Mouse (Mus musculus) CD4-positive helper T cell, adult 2 months (primary cell): ENCODE measurements around the gene Gapvd1.
"Not testable (repeated sequence)": the region's sequence is repeated elsewhere in the genome, so short reads cannot be mapped to it uniquely, and the experiment has no call there.

Experiments
- DNase-seq: peaks from one replicate; pipeline ENCODE4 v3.0.0-alpha.2; 2012; ENCODE audit warnings: low read depth, missing footprints, low spot score

Gene Gapvd1

DNA sequence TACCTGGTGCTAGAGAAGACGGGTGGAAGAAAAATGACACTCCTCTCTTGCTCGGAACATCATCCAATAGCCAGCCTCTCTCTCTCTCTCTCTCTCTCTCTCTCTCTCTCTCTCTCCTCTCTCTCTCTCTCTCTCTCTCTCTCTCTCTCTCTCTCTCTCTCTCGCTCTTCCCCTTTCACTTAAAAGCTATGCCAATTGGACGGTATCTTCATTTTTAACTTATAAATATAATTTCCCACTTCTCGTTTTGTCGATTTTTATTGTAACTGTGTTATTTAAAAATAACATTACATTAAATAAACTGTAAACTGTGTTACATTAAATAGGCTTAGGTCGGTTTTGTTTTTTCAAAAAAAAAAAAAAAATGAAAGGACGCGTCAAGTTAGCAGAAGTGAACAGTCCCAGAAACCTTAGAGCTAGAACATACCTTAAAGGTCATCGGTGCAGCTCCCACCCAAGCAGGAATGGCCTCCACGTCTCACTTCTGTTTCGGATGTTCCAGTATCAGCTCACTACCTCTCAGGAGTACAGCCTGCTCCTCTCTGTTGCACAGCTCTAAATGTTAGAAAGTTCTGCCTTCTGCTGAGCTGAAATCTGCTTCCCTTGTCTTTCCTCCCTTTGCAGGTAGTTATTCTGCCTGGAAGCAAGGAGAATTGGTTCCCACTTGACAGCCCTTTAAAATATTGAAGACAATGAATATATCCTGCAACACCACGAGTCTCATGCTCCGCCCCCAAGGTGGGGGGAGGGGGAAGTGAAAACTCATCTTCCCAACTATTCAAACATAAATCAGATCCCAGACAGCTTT, at the start of gene Gapvd1:
Gene Gapvd1, minus strand, starts transcription at position 682 of the 808 bp plus-strand sequence.
- DNase-seq: peak; percentile 39

DNA sequence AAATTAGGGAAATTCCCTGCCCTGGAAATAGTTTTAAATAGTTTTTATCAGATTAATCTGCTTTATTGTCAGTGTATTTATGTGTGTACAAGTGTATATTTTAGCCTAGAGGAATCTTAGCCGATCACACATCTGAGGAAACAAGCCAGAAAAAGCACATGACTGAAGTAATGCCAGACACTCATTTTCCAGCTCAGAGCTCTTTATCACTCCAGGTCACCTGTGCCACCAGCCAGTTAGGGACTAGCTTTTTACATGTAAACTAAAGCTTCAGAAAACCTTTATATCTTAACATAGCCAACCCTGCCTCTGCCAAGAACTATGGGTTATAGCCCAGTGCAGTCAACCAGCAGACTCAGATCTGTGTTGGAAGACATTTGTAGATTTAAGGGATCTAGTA, 49.8 kb upstream of the Gapvd1 start:
- DNase-seq: no peak

DNA sequence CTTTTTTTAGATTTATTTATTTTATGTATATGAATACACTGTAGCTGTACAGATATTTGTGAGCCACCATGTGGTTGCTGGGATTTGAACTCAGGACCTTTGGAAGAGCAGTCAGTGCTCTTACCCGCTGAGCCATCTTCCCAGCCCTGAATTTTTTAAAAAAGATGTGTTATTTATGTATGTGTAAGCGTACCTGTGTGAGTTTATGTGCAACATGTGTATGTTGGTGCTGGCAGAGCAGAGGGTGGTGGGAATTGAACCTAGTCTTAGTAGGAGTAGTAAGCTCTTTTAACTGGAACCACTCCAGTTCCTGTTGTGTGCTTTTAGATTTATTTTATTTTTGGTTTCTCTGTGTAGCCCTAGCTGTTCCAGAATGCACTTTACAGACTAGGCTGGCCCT, 49.1 kb upstream of the Gapvd1 start:
- no peak for DNase-seq

DNA sequence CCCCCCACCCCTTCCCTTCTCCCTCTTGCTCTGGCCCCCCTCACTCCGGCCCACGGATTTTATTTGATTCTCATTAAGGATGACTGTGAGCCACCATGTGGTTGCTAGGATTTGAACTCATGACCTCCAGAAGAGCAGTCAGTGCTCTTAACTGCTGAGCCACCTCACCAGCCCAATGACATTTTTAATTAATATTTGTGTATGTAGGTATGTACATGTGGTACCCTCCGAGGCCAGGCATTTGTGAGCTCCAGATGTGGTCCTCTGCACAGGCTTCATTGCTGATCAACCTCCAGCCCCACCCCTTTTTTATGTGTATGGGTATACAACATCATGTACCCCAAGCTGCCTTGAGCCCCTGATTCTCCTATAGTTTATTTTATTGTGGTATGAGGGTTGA, 48.7 kb upstream of the Gapvd1 start:
- no peak for DNase-seq

GRCm38 (mm10) chr2:34802565-34803245, 47.7 kb upstream of the Gapvd1 start:
- peak; percentile 46 for DNase-seq

GRCm38 (mm10) chr2:34801516-34802482, 46.8 kb upstream of the Gapvd1 start:
- peak; percentile 99 for DNase-seq

GRCm38 (mm10) chr2:34800371-34800770, 45.3 kb upstream of the Gapvd1 start:
- no peak for DNase-seq

GRCm38 (mm10) chr2:34799357-34800256, 44.6 kb upstream of the Gapvd1 start, which contains the start of gene Rabepk:
TSS of gene Rabepk (minus strand) at chr2:34799912.
- peak; percentile 92 for DNase-seq

GRCm38 (mm10) chr2:34795426-34795825, 40.4 kb upstream of the Gapvd1 start:
- DNase-seq: no peak

GRCm38 (mm10) chr2:34794511-34794910, 39.5 kb upstream of the Gapvd1 start:
- DNase-seq: no peak

- not testable (repeated sequence) for DNase-seq
Measured at GRCm38 (mm10) chr2:34792543-34792942, 37.5 kb upstream of the Gapvd1 start.

DNA sequence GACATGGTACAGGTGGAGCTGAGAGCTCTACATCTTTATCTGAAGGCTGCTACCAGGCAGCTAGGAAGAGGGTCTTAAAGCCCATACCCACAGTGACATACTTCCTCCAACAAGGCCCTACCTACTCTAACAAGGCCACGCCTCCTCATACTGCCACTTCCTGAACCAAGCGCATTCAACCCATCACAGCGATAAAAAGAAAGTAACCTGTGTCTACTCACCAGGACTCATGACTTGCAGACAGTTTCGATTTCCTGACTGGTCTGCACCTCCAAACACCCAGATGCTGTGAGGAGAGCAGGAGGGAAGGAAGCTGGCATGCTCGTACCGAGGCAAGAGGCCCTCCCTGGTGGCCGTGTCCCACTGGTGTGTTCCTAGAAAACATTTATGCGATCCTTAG, 35.2 kb upstream of the Gapvd1 start:
- DNase-seq: peak; percentile 90

DNA sequence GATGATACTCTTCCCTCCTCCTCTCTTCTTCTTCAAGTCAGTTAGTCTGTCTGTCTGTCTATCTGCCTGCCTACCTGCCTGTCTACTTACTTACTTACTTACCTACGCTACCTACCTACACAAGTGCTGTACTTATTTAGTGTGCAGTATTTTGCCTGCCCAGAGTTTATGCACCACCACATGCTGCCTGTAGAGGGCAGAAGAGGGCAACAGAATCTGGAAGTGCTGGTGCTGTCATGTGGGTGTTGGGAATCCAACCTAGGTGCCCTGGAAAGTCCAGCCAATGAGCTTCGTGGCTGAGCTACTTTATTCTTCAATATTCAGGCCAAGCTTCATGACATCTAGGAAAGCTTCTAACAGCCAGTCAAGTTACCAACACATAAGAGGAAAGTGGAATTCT, 29.1 kb upstream of the Gapvd1 start:
- DNase-seq: peak; percentile 72

DNA sequence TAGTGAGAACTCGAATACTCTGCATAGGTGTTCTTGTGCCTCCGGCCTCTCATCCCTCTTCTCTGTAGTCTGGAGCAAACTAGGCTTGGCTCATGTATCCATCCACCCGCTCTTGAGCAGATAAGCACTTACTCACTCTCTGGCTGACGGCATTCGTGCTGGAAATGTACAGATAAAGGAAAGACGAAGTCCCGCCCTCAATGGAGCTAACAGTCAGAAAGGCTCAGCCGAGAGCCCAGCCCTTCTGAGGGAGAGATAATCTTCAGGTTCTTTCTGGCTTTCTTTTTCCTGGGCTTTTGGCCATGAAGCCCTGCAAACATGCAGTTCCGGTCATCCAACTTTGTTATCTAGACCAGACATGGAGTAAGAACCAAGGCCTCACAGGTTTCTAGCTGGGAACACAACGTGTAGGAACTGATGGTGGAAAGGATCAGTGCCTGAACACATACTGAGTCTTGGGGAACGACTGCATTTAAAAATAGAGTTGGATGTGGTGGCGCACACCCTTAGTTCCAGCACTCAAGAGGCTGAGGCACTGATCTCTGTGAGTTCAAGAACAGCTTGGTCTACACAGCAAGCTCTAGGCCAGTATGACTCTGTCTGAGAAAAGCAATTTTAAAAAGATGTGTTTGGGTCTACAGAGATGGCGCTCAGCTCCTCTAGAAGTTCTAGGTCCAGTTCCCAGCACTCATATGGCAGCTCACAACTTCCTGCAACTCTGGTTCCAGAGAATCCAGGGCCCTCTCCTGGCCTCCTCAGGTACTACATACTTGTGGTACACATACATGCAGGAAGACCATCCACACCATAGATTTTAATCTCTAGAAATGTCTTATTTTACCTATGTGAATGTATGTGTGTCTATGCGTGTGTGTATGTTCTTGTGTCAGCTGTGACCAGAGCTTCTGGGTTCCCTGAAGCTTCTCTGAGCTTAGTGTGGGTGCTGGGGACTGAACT, 28.3 kb upstream of the Gapvd1 start:
- peak; percentile 23 for DNase-seq

DNA sequence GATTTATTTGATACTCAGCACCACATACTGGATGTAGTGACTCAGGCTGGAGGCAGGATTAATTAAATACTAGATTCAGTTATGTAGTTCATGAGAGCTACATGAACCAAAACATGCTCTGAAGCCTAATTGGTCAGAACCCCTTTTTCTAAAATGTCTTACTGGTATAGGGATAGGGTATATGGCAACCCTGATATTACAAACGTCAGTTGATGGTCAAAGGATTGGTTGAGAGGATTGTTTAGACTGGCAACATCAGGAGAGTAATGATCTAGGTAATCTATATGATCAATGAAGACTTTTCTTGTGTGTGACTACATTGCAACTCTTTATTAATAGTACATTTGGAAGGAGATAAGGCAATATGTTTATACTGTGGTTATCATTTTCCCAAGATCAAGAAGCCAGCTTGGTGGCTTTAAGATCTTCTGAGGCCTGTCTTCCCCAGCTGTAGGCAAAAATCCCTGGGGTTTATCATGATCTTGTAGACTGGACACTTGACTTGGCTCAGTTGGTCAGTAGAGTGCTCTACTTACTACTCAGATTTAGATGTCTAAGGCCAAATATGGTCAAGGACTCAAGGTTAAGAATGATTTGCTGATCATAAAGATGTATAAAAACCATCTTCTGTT, 22.3 kb upstream of the Gapvd1 start:
- DNase-seq: no peak

DNA sequence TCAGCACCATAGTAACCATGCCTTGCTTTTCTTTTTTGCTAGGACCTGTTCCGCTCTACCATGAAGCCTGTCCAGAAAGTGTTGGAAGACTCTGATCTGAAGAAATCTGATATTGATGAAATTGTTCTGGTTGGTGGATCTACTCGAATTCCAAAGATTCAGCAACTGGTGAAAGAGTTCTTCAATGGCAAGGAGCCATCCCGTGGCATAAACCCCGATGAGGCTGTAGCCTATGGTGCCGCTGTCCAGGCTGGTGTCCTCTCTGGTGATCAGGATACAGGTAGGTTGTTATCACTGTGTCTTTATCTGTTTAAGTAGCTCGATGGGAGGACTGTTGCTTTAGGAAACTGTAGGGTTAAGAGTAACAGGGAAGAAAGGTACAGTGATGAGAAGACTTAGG, 19.5 kb upstream of the Gapvd1 start:
- no peak for DNase-seq

- no peak for DNase-seq
Measured at GRCm38 (mm10) chr2:34773673-34774072, 18.6 kb upstream of the Gapvd1 start.

- peak; percentile 91 for DNase-seq
Measured at GRCm38 (mm10) chr2:34772252-34773235, 17.5 kb upstream of the Gapvd1 start.
